Mouse (Mus musculus) spleen, adult 2 months (tissue): ENCODE results near the gene Sh3bp1. TPM values are rescaled to one million over a fixed set of nuclear protein-coding genes. Genes with fewer than 3 reads are reported as not detected.

Experiments
- DNase-seq, 2 experiments: peaks; one replicate each; pipeline versions ENCODE4 v3.0.0 to v3.0.0-alpha.2; 2012 to 2021; ENCODE audit warnings: low spot score in 2 of 2, low read depth in 1 of 2
- H3K27ac ChIP-seq: fragments of 200-500 bp; 2 replicates; pipeline ENCODE4 v1.5.1; 2012; ENCODE audit warnings: low read length, inconsistent platforms; ENCODE audit not compliant: insufficient read depth
- H3K27me3 ChIP-seq: fragments of 200-500 bp; 2 replicates; pipeline ENCODE4 v1.6.1; 2012; ENCODE audit warnings: mild to moderate bottlenecking, moderate library complexity, low read length, inconsistent platforms; ENCODE audit not compliant: control insufficient read depth, insufficient read depth
- H3K36me3 ChIP-seq: fragments of 200-500 bp; 2 replicates; pipeline ENCODE4 v1.6.1; 2012; ENCODE audit warnings: mild to moderate bottlenecking, low read length, inconsistent platforms; ENCODE audit not compliant: control insufficient read depth, insufficient read depth
- H3K4me1 ChIP-seq: fragments of 200-500 bp; 2 replicates; pipeline ENCODE4 v1.6.1; 2011; ENCODE audit warnings: inconsistent platforms; ENCODE audit not compliant: control insufficient read depth, insufficient read depth, insufficient read length
- H3K4me3 ChIP-seq: fragments of 200-500 bp; 2 replicates; pipeline ENCODE4 v1.5.1; 2011; ENCODE audit warnings: mild to moderate bottlenecking, inconsistent platforms; ENCODE audit not compliant: insufficient read depth, insufficient read length; ENCODE audit errors: extremely low read depth
- CTCF ChIP-seq: fragments of 200-500 bp; IDR thresholded peaks from 2 replicates; pipeline ENCODE4 v1.5.1; 2011; ENCODE audit warnings: mild to moderate bottlenecking, inconsistent platforms; ENCODE audit not compliant: insufficient read depth, insufficient read length, insufficient replicate concordance; ENCODE audit errors: extremely low read depth
- POLR2A ChIP-seq: fragments of 200-500 bp; IDR thresholded peaks from 2 replicates; pipeline ENCODE4 v1.6.1; 2011; ENCODE audit warnings: low read depth, low read length, inconsistent platforms
- WGBS: fragments of 180-500 bp; shearing (Covaris S2); methylation state at CpG from one replicate; pipeline ENCODE4 v1.1.7; 2018; 5-methylcytosine and 5-hydroxymethylcytosine counted together
- polyA plus RNA-seq: library from polyadenylated mRNA; depleted of rRNA; stranded (reverse); fragments of >200 nt; gene quantifications from 2 replicates; pipeline ENCODE4 v1.2.3, GENCODE M21; 2012

The Sh3bp1 gene
- polyA plus RNA-seq, 1 experiment = 182 TPM

- WGBS = 94% methylated on average over 10 of the region's 10 CpGs
- Histone ChIP-seq H3K4me3 (no peak overlapping the region), H3K27ac (no peak overlapping the region), H3K36me3 (peaks cover 24% of the 10 kb centered on the region), H3K4me1 (no peaks in the 10 kb centered on the region), H3K27me3 (no peaks in the 10 kb centered on the region)
- DNase-seq = no peak
- TF ChIP-seq POLR2A = no peak
- TF ChIP-seq CTCF = no peak
Measured at GRCm38 (mm10) chr15:78937311-78937710, 37.7 kb downstream of the Sh3bp1 start.

- DNase-seq = no peak
- no peaks in the 10 kb centered on the region for H3K4me1 ChIP-seq
- H3K36me3 ChIP-seq = peaks cover 24% of the 10 kb centered on the region
Measured at GRCm38 (mm10) chr15:78937963-78938362, 38.4 kb downstream of the Sh3bp1 start.

DNA sequence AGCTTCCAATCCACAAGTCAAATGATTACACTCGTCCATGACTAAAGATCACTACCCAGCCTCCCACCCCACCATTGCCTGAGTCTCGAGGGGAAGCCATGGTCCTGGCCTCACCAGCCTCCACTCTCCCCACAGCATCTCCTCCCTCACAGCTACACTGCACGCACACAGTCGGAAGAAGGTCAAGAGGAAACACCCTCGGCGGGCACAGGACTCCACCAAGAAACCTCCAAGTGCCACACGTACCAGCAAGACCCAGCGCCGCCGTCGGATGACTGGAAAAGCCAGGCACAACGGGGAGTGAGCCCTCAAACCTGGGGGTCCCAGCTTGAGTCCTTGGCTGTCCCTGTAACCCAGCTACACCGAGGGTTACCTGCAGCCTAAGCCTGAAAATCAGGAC is 40.8 kb downstream of the Sh3bp1 start:
- WGBS = 89% methylated on average over 13 of the region's 13 CpGs

More at GRCm38 (mm10) chr15:78937963-78938362, 38.4 kb downstream of the Sh3bp1 start:
- Histone ChIP-seq H3K27me3 (no peaks in the 10 kb centered on the region), H3K27ac (no peak overlapping the region), H3K4me3 (no peak overlapping the region)
- TF ChIP-seq CTCF (no peak), POLR2A (no peak)
- WGBS = 93% methylated on average over 2 of the region's 2 CpGs

DNA sequence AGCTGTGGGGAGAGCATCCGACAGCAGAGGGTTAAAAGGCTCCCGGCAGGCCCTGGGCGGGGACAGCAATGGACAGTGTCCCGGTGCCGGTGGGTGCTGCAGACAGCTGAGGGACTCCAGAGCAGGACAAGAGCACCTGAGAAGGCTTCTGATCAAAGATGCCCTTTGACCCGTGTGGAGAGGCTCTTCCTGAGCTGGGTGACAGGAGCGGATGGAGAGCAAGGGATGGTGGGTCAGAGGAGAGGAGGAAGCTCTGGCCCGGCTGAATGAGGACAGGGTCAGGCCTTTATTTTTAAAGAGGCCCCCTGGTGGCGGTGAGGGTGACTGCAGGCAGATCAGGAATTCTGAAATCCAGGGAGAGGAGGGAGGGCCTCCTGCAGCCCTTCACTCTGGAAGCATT is 43.1 kb downstream of the Sh3bp1 start:
- Histone ChIP-seq H3K27ac (no peak overlapping the region), H3K4me1 (peaks cover 2% of the 10 kb centered on the region; the same call in 1 of the 2 replicates), H3K36me3 (peaks cover 21% of the 10 kb centered on the region), H3K27me3 (no peaks in the 10 kb centered on the region), H3K4me3 (peak overlapping the region; percentile 10; the same call in 1 of the 2 replicates)
- DNase-seq = peak in 1 of 2 experiments; percentile 54
- 35% methylated on average over 9 of the region's 9 CpGs for WGBS
- TF ChIP-seq CTCF (peak; percentile 70), POLR2A (no peak)

More for the DNA sequence above, 40.8 kb downstream of the Sh3bp1 start:
- H3K27me3 ChIP-seq = no peaks in the 10 kb centered on the region
- no peak overlapping the region for H3K27ac ChIP-seq
- peaks cover 24% of the 10 kb centered on the region for H3K36me3 ChIP-seq
- H3K4me1 ChIP-seq = no peaks in the 10 kb centered on the region
- H3K4me3 ChIP-seq = no peak overlapping the region
- DNase-seq = no peak
- no peak for TF ChIP-seq CTCF
- no peak for TF ChIP-seq POLR2A

- Histone ChIP-seq H3K27ac (no peak overlapping the region), H3K27me3 (no peaks in the 10 kb centered on the region), H3K36me3 (0 out of 2 replicates have a peak, but pooled peaks cover 2% of the 10 kb centered on the region), H3K4me3 (no peak overlapping the region), H3K4me1 (peaks cover 2% of the 10 kb centered on the region; the same call in 1 of the 2 replicates)
- TF ChIP-seq POLR2A (no peak), CTCF (no peak)
- 76% methylated on average over 7 of the region's 7 CpGs for WGBS
- DNase-seq = no peak
Measured at GRCm38 (mm10) chr15:78946232-78946631, 46.7 kb downstream of the Sh3bp1 start.

DNA sequence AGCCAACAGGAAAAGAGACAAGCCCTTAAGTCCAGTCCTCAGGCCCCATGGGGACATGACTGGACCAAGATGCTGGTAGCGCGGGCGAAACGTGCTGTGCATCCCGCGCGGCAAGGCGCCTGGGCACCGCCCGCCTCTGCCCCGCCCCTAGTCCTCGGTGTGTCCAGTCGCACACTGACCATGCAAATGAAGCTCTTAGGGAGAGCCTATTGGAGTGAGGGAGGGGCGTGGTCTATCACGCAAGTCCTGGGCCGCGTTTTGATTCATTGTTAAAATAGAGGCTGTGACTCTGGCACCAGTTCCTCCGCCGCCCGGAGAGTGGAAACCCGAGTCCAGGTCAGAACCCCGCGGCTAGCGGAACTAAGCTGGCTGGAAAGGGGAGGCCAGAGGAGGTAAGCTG is 48.1 kb downstream of the Sh3bp1 start, which contains the start of gene Triobp:
Triobp (plus strand) TSS at position 68 of the 400 bp plus-strand sequence.
- peak in 1 of 2 experiments; percentile 46 for DNase-seq
- Histone ChIP-seq H3K27ac (no peak within 1 kb of the TSS), H3K4me1 (peaks cover 2% of the 10 kb centered on the region; the same call in 1 of the 2 replicates), H3K4me3 (peak within 1 kb of the TSS; percentile 14; the same call in 1 of the 2 replicates), H3K36me3 (no peaks in the 10 kb centered on the region), H3K27me3 (no peaks in the 10 kb centered on the region)
- TF ChIP-seq POLR2A = no peak
- no peak for TF ChIP-seq CTCF
- 1% methylated on average over 24 of the region's 24 CpGs for WGBS

DNA sequence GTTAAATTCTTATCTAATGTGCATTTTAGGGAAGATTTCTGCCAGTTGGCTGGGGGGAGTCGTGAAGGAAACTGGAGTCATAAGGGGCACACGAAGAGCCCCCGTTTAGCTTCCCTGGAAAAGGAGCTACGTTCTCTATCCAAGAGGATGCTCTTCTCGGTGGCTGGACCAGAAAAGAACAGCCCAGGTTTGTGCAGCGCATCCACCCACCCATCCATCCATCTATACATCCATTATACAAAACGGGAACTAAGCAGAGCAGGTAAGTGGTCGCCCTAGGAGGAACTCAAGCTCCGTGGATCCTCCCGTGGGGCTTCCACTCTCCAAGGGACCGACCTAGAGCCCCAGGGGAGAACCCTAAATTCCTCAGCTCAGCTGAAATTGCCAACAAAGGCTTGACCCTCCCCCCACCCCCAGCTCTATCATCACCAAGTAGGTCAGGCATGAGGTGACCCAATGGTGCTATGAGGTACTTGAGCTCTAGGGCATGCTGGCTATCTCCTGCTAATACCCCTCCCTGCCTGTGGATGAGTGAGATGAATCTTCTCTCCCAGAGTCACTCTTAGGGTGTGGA is 48.7 kb downstream of the Sh3bp1 start:
- no peak for TF ChIP-seq POLR2A
- TF ChIP-seq CTCF = no peak
- H3K4me3 ChIP-seq = no peak overlapping the region
- H3K4me1 ChIP-seq = peaks cover 2% of the 10 kb centered on the region; the same call in 1 of the 2 replicates
- H3K36me3 ChIP-seq = no peaks in the 10 kb centered on the region
- no peak overlapping the region for H3K27ac ChIP-seq
- no peaks in the 10 kb centered on the region for H3K27me3 ChIP-seq
- DNase-seq = no peak
- 6% methylated on average over 11 of the region's 11 CpGs for WGBS
